Mouse (Mus musculus) limb, embryonic 15.5 days (tissue): Measurements from ENCODE around the gene Col9a2. TPM values are rescaled to one million over a fixed set of nuclear protein-coding genes. Genes with fewer than 3 reads are reported as not detected.

Source experiments
- ATAC-seq: fragments of 200-750 bp; cut with Nextera tagmentation; 2 replicates; pipeline ENCODE4 v1.8.0; 2017; ENCODE audit warnings: low read depth, moderate TSS enrichment; ENCODE audit not compliant: insufficient number of reproducible peaks, low FRiP score, low TSS enrichment
- H3K27ac ChIP-seq: fragments of 300-500 bp; sonication (generic); 2 replicates; pipeline ENCODE4 v1.5.1; 2015; ENCODE audit warnings: moderate library complexity, mild to moderate bottlenecking, inconsistent platforms
- H3K27me3 ChIP-seq: fragments of 300-500 bp; sonication (generic); 2 replicates; pipeline ENCODE4 v1.6.1; 2015; ENCODE audit warnings: inconsistent platforms
- H3K36me3 ChIP-seq: fragments of 300-500 bp; sonication (generic); 2 replicates; pipeline ENCODE4 v1.6.1; 2015; ENCODE audit warnings: inconsistent platforms
- H3K4me1 ChIP-seq: fragments of 300-500 bp; sonication (generic); 2 replicates; pipeline ENCODE4 v1.6.1; 2015; ENCODE audit warnings: inconsistent platforms
- H3K4me2 ChIP-seq: fragments of 300-500 bp; sonication (generic); 2 replicates; pipeline ENCODE4 v1.6.1; 2015; ENCODE audit warnings: mild to moderate bottlenecking, inconsistent platforms
- H3K4me3 ChIP-seq: fragments of 300-500 bp; sonication (generic); 2 replicates; pipeline ENCODE4 v1.5.1; 2015; ENCODE audit warnings: mild to moderate bottlenecking, inconsistent platforms
- H3K9ac ChIP-seq: fragments of 300-500 bp; sonication (generic); 2 replicates; pipeline ENCODE4 v1.6.1; 2015; ENCODE audit warnings: inconsistent platforms
- H3K9me3 ChIP-seq: fragments of 300-500 bp; sonication (generic); 2 replicates; pipeline ENCODE4 v1.6.1; 2016; ENCODE audit warnings: inconsistent platforms
- WGBS: fragments of 180-500 bp; shearing (Covaris S2); methylation state at CpG from one replicate; pipeline ENCODE4 v1.1.7; 2015; 5-methylcytosine and 5-hydroxymethylcytosine counted together
- polyA plus RNA-seq: library from polyadenylated mRNA; unstranded; fragments of >200 nt; fragmentation: Nextera tagmentation; extraction: Ambion mirVana; gene quantifications from 2 replicates; pipeline ENCODE4 v1.2.1, GENCODE M21; 2015

Gene Col9a2
- polyA plus RNA-seq, 1 experiment from 2014 or later: 122 TPM

GRCm38 (mm10) chr4:121028146-121028545, 11.0 kb upstream of the Col9a2 start:
- 64% methylated on average over 1 of the region's 1 CpGs for WGBS
- Histone ChIP-seq H3K9me3 (no peaks in the 10 kb centered on the region), H3K27me3 (no peaks in the 10 kb centered on the region), H3K9ac (no peak overlapping the region), H3K36me3 (no peaks in the 10 kb centered on the region), H3K4me2 (no peak overlapping the region), H3K4me1 (no peaks in the 10 kb centered on the region), H3K4me3 (no peak overlapping the region), H3K27ac (no peak overlapping the region)
- no peak for ATAC-seq

- Histone ChIP-seq H3K4me1 (no peaks in the 10 kb centered on the region), H3K36me3 (no peaks in the 10 kb centered on the region), H3K4me3 (no peak overlapping the region), H3K9ac (no peak overlapping the region), H3K9me3 (no peaks in the 10 kb centered on the region), H3K27ac (no peak overlapping the region), H3K27me3 (no peaks in the 10 kb centered on the region), H3K4me2 (no peak overlapping the region)
- 30% methylated on average over 14 of the region's 14 CpGs for WGBS
- no peak for ATAC-seq
Observed at GRCm38 (mm10) chr4:121028659-121029392, 10.4 kb upstream of the Col9a2 start.

GRCm38 (mm10) chr4:121029632-121030031, 9.6 kb upstream of the Col9a2 start:
- H3K4me2 ChIP-seq: no peak overlapping the region
- no peak for ATAC-seq
- no peaks in the 10 kb centered on the region for H3K27me3 ChIP-seq
- H3K9me3 ChIP-seq: no peaks in the 10 kb centered on the region
- H3K27ac ChIP-seq: no peak overlapping the region
- H3K4me3 ChIP-seq: no peak overlapping the region
- no peaks in the 10 kb centered on the region for H3K36me3 ChIP-seq
- no peaks in the 10 kb centered on the region for H3K4me1 ChIP-seq
- WGBS: 79% methylated on average over 3 of the region's 3 CpGs
- no peak overlapping the region for H3K9ac ChIP-seq

GRCm38 (mm10) chr4:121031440-121031839, 7.7 kb upstream of the Col9a2 start:
- no peaks in the 10 kb centered on the region for H3K36me3 ChIP-seq
- no peaks in the 10 kb centered on the region for H3K4me1 ChIP-seq
- WGBS: 57% methylated on average over 4 of the region's 4 CpGs
- no peak overlapping the region for H3K4me3 ChIP-seq
- H3K27me3 ChIP-seq: no peaks in the 10 kb centered on the region
- no peak overlapping the region for H3K9ac ChIP-seq
- no peak overlapping the region for H3K4me2 ChIP-seq
- ATAC-seq: no peak
- H3K27ac ChIP-seq: no peak overlapping the region
- no peaks in the 10 kb centered on the region for H3K9me3 ChIP-seq

GRCm38 (mm10) chr4:121033006-121033405, 6.2 kb upstream of the Col9a2 start:
- Histone ChIP-seq H3K27me3 (no peaks in the 10 kb centered on the region), H3K4me3 (no peak overlapping the region), H3K4me2 (no peak overlapping the region), H3K9ac (no peak overlapping the region), H3K4me1 (no peaks in the 10 kb centered on the region), H3K36me3 (no peaks in the 10 kb centered on the region), H3K27ac (no peak overlapping the region), H3K9me3 (no peaks in the 10 kb centered on the region)
- no peak for ATAC-seq
- WGBS: 75% methylated on average over 2 of the region's 2 CpGs

GRCm38 (mm10) chr4:121040323-121040722, 1.1 kb downstream of the Col9a2 start:
- H3K27me3 ChIP-seq: peaks cover 17% of the 10 kb centered on the region
- H3K9me3 ChIP-seq: no peaks in the 10 kb centered on the region
- ATAC-seq: no peak
- peak overlapping the region; percentile 89 for H3K27ac ChIP-seq
- peak overlapping the region; percentile 48; the same call in 1 of the 2 replicates for H3K9ac ChIP-seq
- H3K4me1 ChIP-seq: peaks cover 34% of the 10 kb centered on the region
- 0 out of 2 replicates have a peak, but pooled peaks cover 4% of the 10 kb centered on the region for H3K36me3 ChIP-seq
- 50% methylated on average over 14 of the region's 14 CpGs for WGBS
- H3K4me2 ChIP-seq: peak overlapping the region; percentile 72
- peak overlapping the region; percentile 50 for H3K4me3 ChIP-seq

GRCm38 (mm10) chr4:121040897-121041671, 1.9 kb downstream of the Col9a2 start:
- H3K4me2 ChIP-seq: peak overlapping the region; percentile 72
- 8% methylated on average over 18 of the region's 18 CpGs for WGBS
- no peak overlapping the region for H3K9ac ChIP-seq
- H3K9me3 ChIP-seq: no peaks in the 10 kb centered on the region
- H3K4me3 ChIP-seq: peak overlapping the region; percentile 50
- ATAC-seq: peak; percentile 67
- 0 out of 2 replicates have a peak, but pooled peaks cover 4% of the 10 kb centered on the region for H3K36me3 ChIP-seq
- H3K27ac ChIP-seq: peak overlapping the region; percentile 89
- H3K27me3 ChIP-seq: peaks cover 17% of the 10 kb centered on the region
- H3K4me1 ChIP-seq: peaks cover 34% of the 10 kb centered on the region

- no peak for ATAC-seq
- Histone ChIP-seq H3K9me3 (no peaks in the 10 kb centered on the region), H3K4me3 (peak overlapping the region; percentile 50), H3K27me3 (peaks cover 17% of the 10 kb centered on the region), H3K4me1 (peaks cover 34% of the 10 kb centered on the region), H3K4me2 (peak overlapping the region; percentile 72), H3K36me3 (0 out of 2 replicates have a peak, but pooled peaks cover 4% of the 10 kb centered on the region), H3K9ac (no peak overlapping the region), H3K27ac (peak overlapping the region; percentile 89; the same call in 1 of the 2 replicates)
- WGBS: 47% methylated on average over 5 of the region's 5 CpGs
Observed at GRCm38 (mm10) chr4:121042472-121042871, 3.3 kb downstream of the Col9a2 start.

GRCm38 (mm10) chr4:121042946-121043345, 3.8 kb downstream of the Col9a2 start:
- no peak overlapping the region for H3K9ac ChIP-seq
- no peak overlapping the region for H3K27ac ChIP-seq
- H3K27me3 ChIP-seq: peaks cover 17% of the 10 kb centered on the region
- H3K4me1 ChIP-seq: peaks cover 34% of the 10 kb centered on the region
- WGBS: 59% methylated on average over 3 of the region's 3 CpGs
- peak overlapping the region; percentile 72 for H3K4me2 ChIP-seq
- 0 out of 2 replicates have a peak, but pooled peaks cover 4% of the 10 kb centered on the region for H3K36me3 ChIP-seq
- H3K9me3 ChIP-seq: no peaks in the 10 kb centered on the region
- H3K4me3 ChIP-seq: no peak overlapping the region
- no peak for ATAC-seq

GRCm38 (mm10) chr4:121051863-121052262, 12.7 kb downstream of the Col9a2 start:
- ATAC-seq: no peak
- H3K4me2 ChIP-seq: no peak overlapping the region
- WGBS: 35% methylated on average over 4 of the region's 4 CpGs
- H3K9me3 ChIP-seq: no peaks in the 10 kb centered on the region
- peaks cover 15% of the 10 kb centered on the region for H3K27me3 ChIP-seq
- H3K4me3 ChIP-seq: no peak overlapping the region
- peak overlapping the region; percentile 38; the same call in 1 of the 2 replicates for H3K27ac ChIP-seq
- no peak overlapping the region for H3K9ac ChIP-seq
- H3K36me3 ChIP-seq: peaks cover 12% of the 10 kb centered on the region; the same call in 1 of the 2 replicates
- H3K4me1 ChIP-seq: peaks cover 12% of the 10 kb centered on the region; the same call in 1 of the 2 replicates

GRCm38 (mm10) chr4:121052454-121053323, 13.5 kb downstream of the Col9a2 start:
- H3K9ac ChIP-seq: no peak overlapping the region
- ATAC-seq: no peak
- peaks cover 12% of the 10 kb centered on the region; the same call in 1 of the 2 replicates for H3K36me3 ChIP-seq
- peak overlapping the region; percentile 8; the same call in 1 of the 2 replicates for H3K4me3 ChIP-seq
- peaks cover 12% of the 10 kb centered on the region; the same call in 1 of the 2 replicates for H3K4me1 ChIP-seq
- no peaks in the 10 kb centered on the region for H3K9me3 ChIP-seq
- peaks cover 15% of the 10 kb centered on the region for H3K27me3 ChIP-seq
- H3K27ac ChIP-seq: peak overlapping the region; percentile 38; the same call in 1 of the 2 replicates
- peak overlapping the region; percentile 27; the same call in 1 of the 2 replicates for H3K4me2 ChIP-seq
- WGBS: 13% methylated on average over 35 of the region's 35 CpGs
